Mouse (Mus musculus) bone marrow, adult 2 months (tissue): ENCODE measurements around the gene Caap1. TPM values are rescaled to one million over a fixed set of nuclear protein-coding genes. Genes with fewer than 3 reads are reported as not detected.

ENCODE experiments used
- H3K27ac ChIP-seq: fragments of 200-500 bp; 2 replicates; pipeline ENCODE4 v1.5.1; 2012; ENCODE audit warnings: low read depth, mild to moderate bottlenecking, control low read depth, inconsistent platforms, low read length; ENCODE audit not compliant: control insufficient read depth, poor library complexity, insufficient read depth
- H3K4me1 ChIP-seq: fragments of 200-500 bp; 2 replicates; pipeline ENCODE4 v1.6.1; 2011; ENCODE audit warnings: low read length; ENCODE audit not compliant: control insufficient read depth, insufficient read depth
- H3K4me3 ChIP-seq: fragments of 200-500 bp; replicated peaks from 2 replicates; pipeline ENCODE3; 2011; ENCODE audit warnings: mild to moderate bottlenecking, low read depth, low read length, control low read depth; ENCODE audit not compliant: control insufficient read depth
- CTCF ChIP-seq: fragments of 200-500 bp; IDR thresholded peaks from 2 replicates; pipeline ENCODE4 v1.5.1; 2011; ENCODE audit warnings: low read length, control low read depth; ENCODE audit not compliant: control insufficient read depth, insufficient read depth
- POLR2A ChIP-seq: fragments of 200-500 bp; IDR thresholded peaks from 2 replicates; pipeline ENCODE4 v1.6.1; 2011; ENCODE audit warnings: low read depth, mild to moderate bottlenecking, control low read depth, low read length, borderline replicate concordance; ENCODE audit not compliant: control insufficient read depth
- WGBS: fragments of 180-500 bp; shearing (Covaris S2); methylation state at CpG from one replicate; pipeline ENCODE4 v1.1.7; 2018; 5-methylcytosine and 5-hydroxymethylcytosine counted together
- polyA plus RNA-seq: library from polyadenylated mRNA; stranded (reverse); fragments of >200 nt; gene quantifications from 2 replicates; pipeline ENCODE4 v1.2.4, GENCODE M21; 2011; ENCODE audit warnings: low replicate concordance; ENCODE audit not compliant: missing spikeins, insufficient read depth, insufficient read length

Caap1 gene
- polyA plus RNA-seq, 1 experiment, result 6.2 TPM

DNA sequence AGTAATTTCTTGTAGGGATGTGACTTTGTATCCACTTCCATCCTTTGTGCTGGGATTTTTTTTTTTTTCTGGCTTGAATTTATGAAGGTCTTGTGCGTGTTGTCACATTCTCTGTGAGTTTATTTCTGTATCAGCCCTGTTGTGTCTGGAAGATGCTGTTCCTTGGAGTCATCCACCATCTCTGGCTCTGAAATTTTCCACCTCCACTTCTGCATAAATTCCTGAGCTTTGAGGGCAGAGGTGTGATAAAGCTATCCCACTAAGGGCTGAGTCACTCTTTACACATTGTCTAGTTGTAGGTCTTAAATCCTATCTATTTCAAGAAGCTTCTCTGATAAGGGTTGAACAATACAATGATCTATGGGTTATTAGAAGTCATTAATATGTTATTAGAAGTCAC, 101.7 kb downstream of the Caap1 start:
- H3K4me3 ChIP-seq, result no peak overlapping the region
- no peak overlapping the region for H3K27ac ChIP-seq
- no peaks in the 10 kb centered on the region for H3K4me1 ChIP-seq
- 86% methylated on average over 1 of the region's 1 CpGs for WGBS
- TF ChIP-seq CTCF (no peak), POLR2A (no peak)

Other genes with a start within 250 kb of the Caap1 start
- not detected in 2 replicates for gene Gm10306, start 250 bp downstream of the Caap1 start, polyA plus RNA-seq
- gene Plaa, start 46.4 kb upstream of the Caap1 start, polyA plus RNA-seq, result 23.6 and 29.6 TPM in 2 replicates
- gene Ift74, start 57.7 kb upstream of the Caap1 start, polyA plus RNA-seq, result 0.45 and 4.5 TPM in 2 replicates
- 0.57 and 0.72 TPM in 2 replicates for gene Lrrc19, start 93.3 kb upstream of the Caap1 start, polyA plus RNA-seq
- gene Tek, start 182.5 kb upstream of the Caap1 start, polyA plus RNA-seq, result 0.97 and 2.0 TPM in 2 replicates